Mouse (Mus musculus) urinary bladder, adult 2 months (tissue): ENCODE measurements around the gene Rhbdd1. TPM values are rescaled to one million over a fixed set of nuclear protein-coding genes. Genes with fewer than 3 reads are reported as not detected.

ENCODE experiments used
- DNase-seq: peaks from one replicate; pipeline ENCODE4 v3.0.0; 2022; ENCODE audit warnings: low spot score
- polyA plus RNA-seq: library from polyadenylated mRNA; depleted of rRNA; stranded (reverse); fragments of >200 nt; gene quantifications from 2 replicates; pipeline ENCODE4 v1.2.3, GENCODE M21; 2012; rRNA removed

Rhbdd1 gene
- 28.6 and 30.3 TPM in 2 replicates for polyA plus RNA-seq

GRCm38 (mm10) chr1:82316111-82316745 is at the start of gene Rhbdd1:
Gene Rhbdd1, plus strand, starts transcription at chr1:82316452.
- DNase-seq = peak; percentile 87

GRCm38 (mm10) chr1:82267547-82267946 is 48.7 kb upstream of the Rhbdd1 start:
- DNase-seq = no peak

GRCm38 (mm10) chr1:82272231-82272630 is 44.0 kb upstream of the Rhbdd1 start:
- no peak for DNase-seq

- DNase-seq = no peak
Measured at GRCm38 (mm10) chr1:82273529-82273928, 42.7 kb upstream of the Rhbdd1 start.

- DNase-seq = no peak
Measured at GRCm38 (mm10) chr1:82274361-82274760, 41.9 kb upstream of the Rhbdd1 start.

- DNase-seq = no peak
Measured at GRCm38 (mm10) chr1:82279768-82280167, 36.5 kb upstream of the Rhbdd1 start.

- no peak for DNase-seq
Measured at GRCm38 (mm10) chr1:82281823-82282222, 34.4 kb upstream of the Rhbdd1 start.

- DNase-seq = peak; percentile 84
Measured at GRCm38 (mm10) chr1:82282992-82283611, 33.1 kb upstream of the Rhbdd1 start.

GRCm38 (mm10) chr1:82283901-82284301 is 32.4 kb upstream of the Rhbdd1 start:
- DNase-seq = peak; percentile 22

- DNase-seq = no peak
Measured at GRCm38 (mm10) chr1:82284403-82284802, 31.8 kb upstream of the Rhbdd1 start.

GRCm38 (mm10) chr1:82285461-82286189 is 30.6 kb upstream of the Rhbdd1 start:
- DNase-seq = no peak

- no peak for DNase-seq
Measured at GRCm38 (mm10) chr1:82286190-82287051, 29.8 kb upstream of the Rhbdd1 start.

- peak; percentile 22 for DNase-seq
Measured at GRCm38 (mm10) chr1:82287052-82287775, 29.0 kb upstream of the Rhbdd1 start.

- DNase-seq = no peak
Measured at GRCm38 (mm10) chr1:82287776-82288325, 28.4 kb upstream of the Rhbdd1 start.

GRCm38 (mm10) chr1:82288421-82288990 is 27.7 kb upstream of the Rhbdd1 start:
- DNase-seq = no peak

GRCm38 (mm10) chr1:82289116-82289989 is 26.9 kb upstream of the Rhbdd1 start:
- peak; percentile 22 for DNase-seq

GRCm38 (mm10) chr1:82289990-82290681 is 26.1 kb upstream of the Rhbdd1 start:
- peak; percentile 50 for DNase-seq

- peak; percentile 73 for DNase-seq
Measured at GRCm38 (mm10) chr1:82290723-82291150, 25.5 kb upstream of the Rhbdd1 start.
